Mouse (Mus musculus) hematopoietic stem cell, adult 5-6 weeks (primary cell): Measurements from ENCODE around the gene Nphp3. TPM values are rescaled to one million over a fixed set of nuclear protein-coding genes. Genes with fewer than 3 reads are reported as not detected.

Source experiments
- ATAC-seq, 2 experiments: fragments of 125-278 bp in 1 of 2; replicated peaks in 1 of 2; 2 replicates each; pipeline ENCODE4 v1.8.0; 2016 to 2017; ENCODE audit warnings: inconsistent platforms in 2 of 2, mild to moderate bottlenecking in 2 of 2, moderate number of reproducible peaks in 2 of 2, low read depth in 1 of 2, moderate TSS enrichment in 1 of 2; ENCODE audit not compliant: low FRiP score in 2 of 2, poor library complexity in 2 of 2, severe bottlenecking in 2 of 2, insufficient read depth in 1 of 2, low TSS enrichment in 1 of 2
- total RNA-seq: library from RNA; stranded (forward); fragments of 172-1452, 232-1000 nt; gene quantifications from 2 replicates; pipeline ENCODE4 v1.2.3, GENCODE M21; 2017

The Nphp3 gene
- total RNA-seq: 2.9 and 5.0 TPM in 2 replicates

GRCm38 (mm10) chr9:104001921-104002859 is at the start of gene Nphp3:
Gene Nphp3 (plus strand): TSS chr9:104002544.
- ATAC-seq: peak; percentile 94 to 97

GRCm38 (mm10) chr9:103958722-103959121 is 43.6 kb upstream of the Nphp3 start:
- ATAC-seq: no peak

- no peak for ATAC-seq
Observed at GRCm38 (mm10) chr9:103959989-103960388, 42.4 kb upstream of the Nphp3 start.

GRCm38 (mm10) chr9:103996496-103996895 is 5.8 kb upstream of the Nphp3 start:
- peak; percentile 53 to 66; a peak in 2 of 4 replicates for ATAC-seq

GRCm38 (mm10) chr9:104000601-104001000 is 1.7 kb upstream of the Nphp3 start:
- no peak for ATAC-seq

- ATAC-seq: peak; percentile 52 to 59
Observed at GRCm38 (mm10) chr9:104002913-104003330, 578 bp downstream of the Nphp3 start.

GRCm38 (mm10) chr9:104014526-104014925 is 12.2 kb downstream of the Nphp3 start:
- ATAC-seq: no peak

- no peak for ATAC-seq
Observed at GRCm38 (mm10) chr9:104021026-104021425, 18.7 kb downstream of the Nphp3 start.

- no peak for ATAC-seq
Observed at GRCm38 (mm10) chr9:104027186-104027585, 24.8 kb downstream of the Nphp3 start.

- no peak for ATAC-seq
Observed at GRCm38 (mm10) chr9:104029861-104030260, 27.5 kb downstream of the Nphp3 start.

- no peak for ATAC-seq
Observed at GRCm38 (mm10) chr9:104034231-104034630, 31.9 kb downstream of the Nphp3 start.

- ATAC-seq: no peak
Observed at GRCm38 (mm10) chr9:104034718-104035117, 32.4 kb downstream of the Nphp3 start.

- peak; percentile 90 to 95 for ATAC-seq
Observed at GRCm38 (mm10) chr9:104035261-104036015, 33.1 kb downstream of the Nphp3 start.

GRCm38 (mm10) chr9:104038266-104038665 is 35.9 kb downstream of the Nphp3 start:
- no peak for ATAC-seq

GRCm38 (mm10) chr9:104039031-104039695 is 36.8 kb downstream of the Nphp3 start:
- ATAC-seq: no peak

- peak; percentile 46 to 72; a peak in 3 of 4 replicates for ATAC-seq
Observed at GRCm38 (mm10) chr9:104039742-104040141, 37.4 kb downstream of the Nphp3 start.

GRCm38 (mm10) chr9:104040362-104040761 is 38.0 kb downstream of the Nphp3 start, which contains the start of gene Gm28305:
Gene Gm28305 (plus strand): TSS chr9:104040662.
- no peak for ATAC-seq
